Mouse (Mus musculus) kidney, embryonic 14.5 days (tissue): ENCODE measurements around the gene Fhl3. TPM values are rescaled to one million over a fixed set of nuclear protein-coding genes. Genes with fewer than 3 reads are reported as not detected.
"Not testable (repeated sequence)": the region's sequence is repeated elsewhere in the genome, so short reads cannot be mapped to it uniquely, and the experiment has no call there.

Experiments
- ATAC-seq: fragments of 200-750 bp; cut with Nextera tagmentation; 2 replicates; pipeline ENCODE4 v1.8.0; 2017; ENCODE audit warnings: moderate number of reproducible peaks, mild to moderate bottlenecking, moderate TSS enrichment, moderate library complexity; ENCODE audit not compliant: low FRiP score, low TSS enrichment
- H3K27ac ChIP-seq: fragments of 300-500 bp; sonication (generic); 2 replicates; pipeline ENCODE4 v1.5.1; 2014; ENCODE audit warnings: low read depth, mild to moderate bottlenecking, low read length, moderate library complexity, mixed read lengths
- H3K27me3 ChIP-seq: fragments of 300-500 bp; sonication (generic); 2 replicates; pipeline ENCODE4 v1.6.1; 2014; ENCODE audit warnings: mild to moderate bottlenecking, low read length; ENCODE audit not compliant: control insufficient read depth, insufficient read depth
- H3K36me3 ChIP-seq: fragments of 300-500 bp; sonication (generic); 2 replicates; pipeline ENCODE4 v1.6.1; 2014; ENCODE audit warnings: low read length, mixed read lengths; ENCODE audit not compliant: control insufficient read depth, insufficient read depth
- H3K4me1 ChIP-seq: fragments of 300-500 bp; sonication (generic); 2 replicates; pipeline ENCODE4 v1.6.1; 2014; ENCODE audit warnings: low read length, mixed read lengths; ENCODE audit not compliant: control insufficient read depth, insufficient read depth
- H3K4me2 ChIP-seq: fragments of 300-500 bp; sonication (generic); replicated peaks from 2 replicates; pipeline ENCODE4 v1.6.1; 2014; ENCODE audit warnings: low read depth, mild to moderate bottlenecking, low read length
- H3K4me3 ChIP-seq: fragments of 300-500 bp; sonication (generic); 2 replicates; pipeline ENCODE4 v1.5.1; 2014; ENCODE audit warnings: mild to moderate bottlenecking, low read length
- H3K9ac ChIP-seq: fragments of 300-500 bp; sonication (generic); 2 replicates; pipeline ENCODE4 v1.6.1; 2014; ENCODE audit warnings: low read depth, mild to moderate bottlenecking, low read length, moderate library complexity
- H3K9me3 ChIP-seq: fragments of 300-500 bp; sonication (generic); 2 replicates; pipeline ENCODE4 v1.6.1; 2016; ENCODE audit warnings: low read length; ENCODE audit not compliant: control insufficient read depth
- WGBS: fragments of 180-500 bp; shearing (Covaris S2); extraction: QIAGEN DNeasy Blood & Tissue Kit; methylation state at CpG from one replicate; pipeline ENCODE4 v1.1.7; 2014; 5-methylcytosine and 5-hydroxymethylcytosine counted together
- polyA plus RNA-seq: library from polyadenylated mRNA; unstranded; fragments of >200 nt; fragmentation: Nextera tagmentation; extraction: Ambion mirVana; gene quantifications from 2 replicates; pipeline ENCODE4 v1.2.1, GENCODE M21; 2014

Fhl3 gene
- polyA plus RNA-seq, 1 experiment from 2014 or later: 9.5 TPM

- no peaks in the 10 kb centered on the region for H3K9me3 ChIP-seq
- H3K27me3 ChIP-seq: no peaks in the 10 kb centered on the region
- H3K27ac ChIP-seq: no peak overlapping the region
- WGBS: 9% methylated on average over 5 of the region's 5 CpGs
- peaks cover 22% of the 10 kb centered on the region for H3K4me1 ChIP-seq
- no peak for ATAC-seq
- H3K4me3 ChIP-seq: no peak overlapping the region
- H3K36me3 ChIP-seq: peaks cover 4% of the 10 kb centered on the region
- H3K9ac ChIP-seq: no peak overlapping the region
- no peak overlapping the region for H3K4me2 ChIP-seq
These were observed 10.3 kb downstream of the Fhl3 start for GRCm38 (mm10) chr4:124710776-124711291.

- Histone ChIP-seq H3K27ac (no peak overlapping the region), H3K4me2 (no peak overlapping the region), H3K36me3 (peaks cover 16% of the 10 kb centered on the region), H3K9ac (no peak overlapping the region), H3K4me3 (no peak overlapping the region), H3K9me3 (no peaks in the 10 kb centered on the region), H3K27me3 (no peaks in the 10 kb centered on the region), H3K4me1 (peaks cover 26% of the 10 kb centered on the region)
- 87% methylated on average over 6 of the region's 6 CpGs for WGBS
- no peak for ATAC-seq
These were observed 12.1 kb downstream of the Fhl3 start for GRCm38 (mm10) chr4:124712618-124713017.

GRCm38 (mm10) chr4:124713850-124714249 is 13.3 kb downstream of the Fhl3 start:
- Histone ChIP-seq H3K36me3 (peaks cover 29% of the 10 kb centered on the region), H3K4me1 (peaks cover 26% of the 10 kb centered on the region)
- H3K4me3 ChIP-seq, ATAC-seq, H3K27ac ChIP-seq, H3K9me3 ChIP-seq, H3K9ac ChIP-seq, H3K4me2 ChIP-seq, H3K27me3 ChIP-seq: not testable (repeated sequence)
- 78% methylated on average over 5 of the region's 5 CpGs for WGBS

GRCm38 (mm10) chr4:124714545-124715481 is 14.3 kb downstream of the Fhl3 start, which contains the start of gene Sf3a3:
Gene Sf3a3 (plus strand): TSS chr4:124714776.
- no peaks in the 10 kb centered on the region for H3K9me3 ChIP-seq
- peak within 1 kb of the TSS; percentile 91 for H3K9ac ChIP-seq
- H3K36me3 ChIP-seq: peaks cover 38% of the 10 kb centered on the region
- no peaks in the 10 kb centered on the region for H3K27me3 ChIP-seq
- H3K27ac ChIP-seq: peak within 1 kb of the TSS; percentile 51; the same call in 1 of the 2 replicates
- under 1% methylated on average over 57 of the region's 57 CpGs for WGBS
- H3K4me3 ChIP-seq: peak within 1 kb of the TSS; percentile 94
- peak; percentile 91 for ATAC-seq
- peak within 1 kb of the TSS; percentile 69 for H3K4me2 ChIP-seq
- peaks cover 18% of the 10 kb centered on the region for H3K4me1 ChIP-seq

- Histone ChIP-seq H3K9me3 (no peaks in the 10 kb centered on the region), H3K27ac (no peak overlapping the region), H3K4me3 (no peak overlapping the region), H3K9ac (no peak overlapping the region), H3K27me3 (no peaks in the 10 kb centered on the region), H3K36me3 (peaks cover 77% of the 10 kb centered on the region), H3K4me2 (no peak overlapping the region), H3K4me1 (peaks cover 12% of the 10 kb centered on the region)
- 97% methylated on average over 4 of the region's 4 CpGs for WGBS
- no peak for ATAC-seq
These were observed 18.6 kb downstream of the Fhl3 start for GRCm38 (mm10) chr4:124719101-124719500.

GRCm38 (mm10) chr4:124726121-124726520 is 25.6 kb downstream of the Fhl3 start:
- 91% methylated on average over 6 of the region's 6 CpGs for WGBS
- Histone ChIP-seq H3K4me3 (no peak overlapping the region), H3K4me2 (no peak overlapping the region), H3K36me3 (peaks cover 97% of the 10 kb centered on the region), H3K9ac (no peak overlapping the region), H3K27ac (no peak overlapping the region), H3K4me1 (no peaks in the 10 kb centered on the region), H3K9me3 (no peaks in the 10 kb centered on the region), H3K27me3 (no peaks in the 10 kb centered on the region)
- ATAC-seq: no peak

- no peak overlapping the region for H3K4me3 ChIP-seq
- no peaks in the 10 kb centered on the region for H3K9me3 ChIP-seq
- no peak overlapping the region for H3K27ac ChIP-seq
- peaks cover 15% of the 10 kb centered on the region for H3K36me3 ChIP-seq
- H3K9ac ChIP-seq: no peak overlapping the region
- no peaks in the 10 kb centered on the region for H3K4me1 ChIP-seq
- no peak overlapping the region for H3K4me2 ChIP-seq
- no peak for ATAC-seq
- no peaks in the 10 kb centered on the region for H3K27me3 ChIP-seq
- 65% methylated on average over 2 of the region's 2 CpGs for WGBS
These were observed 36.5 kb downstream of the Fhl3 start for GRCm38 (mm10) chr4:124736952-124737351.

- H3K9ac ChIP-seq: no peak overlapping the region
- no peak overlapping the region for H3K4me2 ChIP-seq
- H3K27me3 ChIP-seq: no peaks in the 10 kb centered on the region
- no peak overlapping the region for H3K4me3 ChIP-seq
- no peaks in the 10 kb centered on the region for H3K9me3 ChIP-seq
- no peak for ATAC-seq
- H3K27ac ChIP-seq: no peak overlapping the region
- H3K4me1 ChIP-seq: no peaks in the 10 kb centered on the region
- WGBS: 71% methylated on average over 5 of the region's 5 CpGs
- H3K36me3 ChIP-seq: peaks cover 13% of the 10 kb centered on the region
These were observed 37.0 kb downstream of the Fhl3 start for GRCm38 (mm10) chr4:124737486-124737885.

GRCm38 (mm10) chr4:124738013-124738412 is 37.5 kb downstream of the Fhl3 start:
- ATAC-seq: no peak
- no peaks in the 10 kb centered on the region for H3K9me3 ChIP-seq
- H3K27me3 ChIP-seq: no peaks in the 10 kb centered on the region
- H3K4me3 ChIP-seq: no peak overlapping the region
- H3K36me3 ChIP-seq: peaks cover 8% of the 10 kb centered on the region
- H3K4me1 ChIP-seq: no peaks in the 10 kb centered on the region
- no peak overlapping the region for H3K4me2 ChIP-seq
- H3K9ac ChIP-seq: no peak overlapping the region
- H3K27ac ChIP-seq: no peak overlapping the region
- WGBS: 54% methylated on average over 4 of the region's 4 CpGs
